Mouse (Mus musculus) small intestine, adult 2 months (tissue): ENCODE measurements around the gene Pgf.

Source experiments
- CTCF ChIP-seq: fragments of 200-500 bp; IDR thresholded peaks from 2 replicates; pipeline ENCODE4 v1.5.1; 2012; ENCODE audit warnings: low read depth, mild to moderate bottlenecking, control low read depth, inconsistent platforms, low read length, moderate library complexity, mixed read lengths; ENCODE audit not compliant: insufficient replicate concordance, insufficient read length; ENCODE audit errors: extremely low read depth
- POLR2A ChIP-seq: fragments of 200-500 bp; IDR thresholded peaks from 2 replicates; pipeline ENCODE4 v1.6.1; 2012; ENCODE audit warnings: low read depth, mild to moderate bottlenecking, control low read depth, inconsistent platforms, low read length, moderate library complexity

DNA sequence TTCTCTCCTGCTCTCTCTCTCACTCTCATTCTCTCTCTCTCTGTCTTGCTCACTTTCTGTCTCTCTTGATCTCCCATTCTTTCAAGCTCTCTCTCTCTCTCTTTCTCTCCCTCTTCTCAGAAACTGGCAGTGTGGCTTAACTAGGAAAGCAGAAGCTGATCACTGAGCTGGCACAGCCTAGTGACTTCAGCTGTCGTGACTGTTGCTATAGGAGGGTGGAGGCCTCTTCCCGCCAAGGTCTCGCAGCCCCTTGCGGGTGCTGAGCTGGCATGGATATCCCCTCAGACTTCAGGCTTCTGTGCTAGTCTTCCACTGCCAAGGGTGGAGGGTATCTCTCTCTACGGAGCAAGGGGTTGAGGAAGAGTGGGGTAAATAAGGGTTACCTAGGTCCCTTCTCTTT is 5.3 kb upstream of the Pgf start:
- no peak for TF ChIP-seq CTCF
- no peak for TF ChIP-seq POLR2A
